Mouse (Mus musculus): ENCODE measurements at regions not wholly inside any gene's neighbourhood (a gene's known extent, or its start where the extent isn't known, plus 50 kb on each side); places are given as distances from the start of the nearest gene placed in this dataset.

DNA sequence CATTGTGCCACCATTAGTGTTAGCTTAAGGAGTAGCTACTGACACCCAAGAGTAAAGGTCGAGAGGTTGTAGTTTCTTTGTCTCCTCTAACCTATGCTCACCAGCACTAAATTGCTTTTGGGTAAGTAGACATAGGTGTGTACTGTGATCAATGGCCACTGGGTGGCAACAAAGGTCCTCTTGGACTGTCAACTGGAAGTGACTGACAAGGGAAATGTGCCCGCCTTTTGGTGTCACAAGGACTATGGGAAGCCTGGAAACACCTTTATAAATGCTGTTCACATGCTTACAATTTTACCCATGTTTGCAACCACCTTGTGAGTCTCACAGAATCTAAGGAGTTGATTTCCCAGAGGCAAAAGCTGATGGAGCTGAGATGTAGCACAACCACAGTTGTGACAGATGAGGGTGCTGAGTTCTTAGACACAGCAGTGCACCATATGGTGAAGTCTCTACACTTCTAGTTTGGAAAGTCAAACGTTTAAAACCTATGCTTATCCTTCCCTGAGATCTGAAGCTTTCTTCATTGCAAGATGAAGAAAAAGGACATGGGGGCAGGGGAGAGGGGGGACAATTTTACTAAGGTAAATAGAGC lies 303.2 kb upstream of the Camk1g start:
- 24% methylated on average over 3 of the region's 3 CpGs for WGBS
- Histone ChIP-seq H3K4me1 (ENCODE audit: control insufficient read depth, insufficient read depth, insufficient read length) (no peaks in the 10 kb centered on the region), H3K36me3 (ENCODE audit: control insufficient read depth, insufficient read depth, low read length) (no peaks in the 10 kb centered on the region), H3K4me3 (ENCODE audit: extremely low read depth, insufficient read depth, insufficient read length) (no peak overlapping the region), H3K27me3 (ENCODE audit: control insufficient read depth, insufficient read depth, low read length) (no peaks in the 10 kb centered on the region), H3K27ac (ENCODE audit: insufficient read depth, low read length) (no peak overlapping the region)
- no peak for TF ChIP-seq POLR2A (IDR thresholded peaks at IDR 0.05; ENCODE audit: low read depth, low read length)
- TF ChIP-seq CTCF (IDR thresholded peaks at IDR 0.05; ENCODE audit: extremely low read depth, insufficient read depth, insufficient read length, insufficient replicate concordance) = no peak
- no peak for DNase-seq (ENCODE audit: low read depth in 1 of 2, low spot score in 2 of 2)

DNA sequence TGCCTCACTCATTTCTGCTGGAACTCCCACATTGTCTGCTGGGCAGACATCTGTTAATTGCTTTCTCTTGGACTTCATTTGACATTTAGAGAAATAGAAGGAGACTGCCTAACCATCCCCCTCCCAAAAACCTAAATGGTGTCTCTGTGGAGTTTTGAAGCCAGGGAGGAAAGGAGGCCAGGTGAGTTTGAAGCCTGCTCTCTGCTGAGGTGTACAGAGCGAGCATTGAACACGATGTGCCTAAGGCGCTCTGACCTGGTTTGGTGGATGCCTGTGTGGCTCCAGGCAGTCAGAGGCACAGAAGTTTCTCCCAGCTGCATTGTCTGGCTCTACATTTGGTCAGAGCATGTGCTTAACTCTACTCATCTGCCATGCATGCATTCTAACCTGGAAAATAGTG lies 302.6 kb upstream of the Camk1g start:
- 80% methylated on average over 3 of the region's 3 CpGs for WGBS
- H3K36me3 ChIP-seq (ENCODE audit: control insufficient read depth, insufficient read depth, low read length) = no peaks in the 10 kb centered on the region
- no peak for DNase-seq (ENCODE audit: low read depth in 1 of 2, low spot score in 2 of 2)
- H3K27ac ChIP-seq (ENCODE audit: insufficient read depth, low read length) = no peak overlapping the region
- TF ChIP-seq POLR2A (IDR thresholded peaks at IDR 0.05; ENCODE audit: low read depth, low read length) = no peak
- no peak for TF ChIP-seq CTCF (IDR thresholded peaks at IDR 0.05; ENCODE audit: extremely low read depth, insufficient read depth, insufficient read length, insufficient replicate concordance)
- no peak overlapping the region for H3K4me3 ChIP-seq (ENCODE audit: extremely low read depth, insufficient read depth, insufficient read length)
- H3K27me3 ChIP-seq (ENCODE audit: control insufficient read depth, insufficient read depth, low read length) = no peaks in the 10 kb centered on the region
- no peaks in the 10 kb centered on the region for H3K4me1 ChIP-seq (ENCODE audit: control insufficient read depth, insufficient read depth, insufficient read length)

- no peak for DNase-seq (ENCODE audit: low read depth in 1 of 2, low spot score in 2 of 2)
- Histone ChIP-seq H3K27me3 (ENCODE audit: control insufficient read depth, insufficient read depth, low read length) (no peaks in the 10 kb centered on the region), H3K36me3 (ENCODE audit: control insufficient read depth, insufficient read depth, low read length) (no peaks in the 10 kb centered on the region), H3K4me3 (ENCODE audit: extremely low read depth, insufficient read depth, insufficient read length) (no peak overlapping the region), H3K27ac (ENCODE audit: insufficient read depth, low read length) (no peak overlapping the region), H3K4me1 (ENCODE audit: control insufficient read depth, insufficient read depth, insufficient read length) (no peaks in the 10 kb centered on the region)
- TF ChIP-seq POLR2A (IDR thresholded peaks at IDR 0.05; ENCODE audit: low read depth, low read length) (no peak), CTCF (IDR thresholded peaks at IDR 0.05; ENCODE audit: extremely low read depth, insufficient read depth, insufficient read length, insufficient replicate concordance) (no peak)
- 79% methylated on average over 3 of the region's 3 CpGs for WGBS
Measured at GRCm38 (mm10) chr1:193671816-193672254, 301.7 kb upstream of the Camk1g start.

GRCm38 (mm10) chr1:193671046-193671445 lies 300.9 kb upstream of the Camk1g start:
- H3K27me3 ChIP-seq (ENCODE audit: control insufficient read depth, insufficient read depth, low read length) = no peaks in the 10 kb centered on the region
- no peak overlapping the region for H3K4me3 ChIP-seq (ENCODE audit: extremely low read depth, insufficient read depth, insufficient read length)
- WGBS = 83% methylated on average over 1 of the region's 1 CpGs
- H3K36me3 ChIP-seq (ENCODE audit: control insufficient read depth, insufficient read depth, low read length) = no peaks in the 10 kb centered on the region
- no peaks in the 10 kb centered on the region for H3K4me1 ChIP-seq (ENCODE audit: control insufficient read depth, insufficient read depth, insufficient read length)
- no peak for TF ChIP-seq POLR2A (IDR thresholded peaks at IDR 0.05; ENCODE audit: low read depth, low read length)
- TF ChIP-seq CTCF (IDR thresholded peaks at IDR 0.05; ENCODE audit: extremely low read depth, insufficient read depth, insufficient read length, insufficient replicate concordance) = no peak
- H3K27ac ChIP-seq (ENCODE audit: insufficient read depth, low read length) = no peak overlapping the region
- DNase-seq (ENCODE audit: low read depth in 1 of 2, low spot score in 2 of 2) = no peak

DNA sequence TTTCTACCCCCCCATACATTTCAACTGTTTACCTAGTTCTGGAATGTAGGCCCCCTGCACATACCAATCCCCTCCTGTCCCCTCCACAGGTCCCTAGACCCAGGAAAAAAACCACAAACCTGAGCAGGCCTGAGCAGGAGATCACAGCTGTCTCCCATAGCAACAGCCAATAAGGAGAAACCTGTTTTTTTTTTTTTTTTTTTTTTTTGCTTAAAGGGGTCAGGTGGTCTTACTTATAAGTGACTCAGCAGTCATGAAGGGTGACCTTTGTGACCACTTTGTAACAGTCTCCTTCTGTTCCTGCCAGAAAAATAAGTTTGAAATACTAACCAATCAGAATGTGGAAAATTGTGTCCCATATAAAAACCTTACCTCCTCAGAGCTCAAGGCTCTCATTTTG lies 299.9 kb upstream of the Camk1g start:
- Histone ChIP-seq H3K36me3 (ENCODE audit: control insufficient read depth, insufficient read depth, low read length) (no peaks in the 10 kb centered on the region), H3K4me1 (ENCODE audit: control insufficient read depth, insufficient read depth, insufficient read length) (no peaks in the 10 kb centered on the region), H3K27ac (ENCODE audit: insufficient read depth, low read length) (no peak overlapping the region), H3K4me3 (ENCODE audit: extremely low read depth, insufficient read depth, insufficient read length) (no peak overlapping the region), H3K27me3 (ENCODE audit: control insufficient read depth, insufficient read depth, low read length) (no peaks in the 10 kb centered on the region)
- TF ChIP-seq POLR2A (IDR thresholded peaks at IDR 0.05; ENCODE audit: low read depth, low read length) = no peak
- TF ChIP-seq CTCF (IDR thresholded peaks at IDR 0.05; ENCODE audit: extremely low read depth, insufficient read depth, insufficient read length, insufficient replicate concordance) = no peak
- no peak for DNase-seq (ENCODE audit: low read depth in 1 of 2, low spot score in 2 of 2)

- Histone ChIP-seq H3K27ac (ENCODE audit: insufficient read depth, low read length) (no peak overlapping the region), H3K36me3 (ENCODE audit: control insufficient read depth, insufficient read depth, low read length) (no peaks in the 10 kb centered on the region), H3K4me1 (ENCODE audit: control insufficient read depth, insufficient read depth, insufficient read length) (no peaks in the 10 kb centered on the region), H3K27me3 (ENCODE audit: control insufficient read depth, insufficient read depth, low read length) (no peaks in the 10 kb centered on the region), H3K4me3 (ENCODE audit: extremely low read depth, insufficient read depth, insufficient read length) (no peak overlapping the region)
- no peak for DNase-seq (ENCODE audit: low read depth in 1 of 2, low spot score in 2 of 2)
- TF ChIP-seq CTCF (IDR thresholded peaks at IDR 0.05; ENCODE audit: extremely low read depth, insufficient read depth, insufficient read length, insufficient replicate concordance) (no peak), POLR2A (IDR thresholded peaks at IDR 0.05; ENCODE audit: low read depth, low read length) (no peak)
Measured at GRCm38 (mm10) chr1:193668841-193669240, 298.7 kb upstream of the Camk1g start.

GRCm38 (mm10) chr1:193665854-193666253 lies 295.8 kb upstream of the Camk1g start:
- WGBS = 86% methylated on average over 5 of the region's 5 CpGs
- no peak for TF ChIP-seq POLR2A (IDR thresholded peaks at IDR 0.05; ENCODE audit: low read depth, low read length)
- no peak for TF ChIP-seq CTCF (IDR thresholded peaks at IDR 0.05; ENCODE audit: extremely low read depth, insufficient read depth, insufficient read length, insufficient replicate concordance)
- H3K27ac ChIP-seq (ENCODE audit: insufficient read depth, low read length) = no peak overlapping the region
- H3K4me3 ChIP-seq (ENCODE audit: extremely low read depth, insufficient read depth, insufficient read length) = no peak overlapping the region
- H3K4me1 ChIP-seq (ENCODE audit: control insufficient read depth, insufficient read depth, insufficient read length) = no peaks in the 10 kb centered on the region
- no peak for DNase-seq (ENCODE audit: low read depth in 1 of 2, low spot score in 2 of 2)
- no peaks in the 10 kb centered on the region for H3K27me3 ChIP-seq (ENCODE audit: control insufficient read depth, insufficient read depth, low read length)
- H3K36me3 ChIP-seq (ENCODE audit: control insufficient read depth, insufficient read depth, low read length) = no peaks in the 10 kb centered on the region
